Mouse (Mus musculus) v-Abl transformed pro-B cells (cell line): ENCODE results near the gene Secisbp2l.

Experiments used
- in situ Hi-C, 2 experiments: fragments of 400-800 bp; cut with MboI; formaldehyde crosslinking; loops; one replicate each; pipeline ENCODE4 v1.15.1; 2025; ENCODE audit not compliant: unreplicated experiment in 2 of 2

Secisbp2l gene

GRCm38 (mm10) chr2:125723408-125724085 is 59.1 kb downstream of the Secisbp2l start:
- in situ Hi-C loops = loop anchor here in 1 of 2 experiments (5.0 kb wide), 1 partner anchor 46 kb away; no protein-coding TSS in a partner anchor

GRCm38 (mm10) chr2:125723086-125723407 is 59.6 kb downstream of the Secisbp2l start:
- in situ Hi-C loops = loop anchor here in 1 of 2 experiments (5.0 kb wide), 1 partner anchor 46 kb away; no protein-coding TSS in a partner anchor

GRCm38 (mm10) chr2:125716599-125716998 is 66.1 kb downstream of the Secisbp2l start:
- in situ Hi-C loops = no loop called here

- in situ Hi-C loops = no loop called here
These were observed 76.2 kb downstream of the Secisbp2l start for GRCm38 (mm10) chr2:125706510-125706921.

- in situ Hi-C loops = no loop called here
These were observed 77.6 kb downstream of the Secisbp2l start for GRCm38 (mm10) chr2:125704907-125705631.

- in situ Hi-C loops = no loop called here
These were observed 79.8 kb downstream of the Secisbp2l start for GRCm38 (mm10) chr2:125702851-125703250.

- in situ Hi-C loops = no loop called here
These were observed 81.1 kb downstream of the Secisbp2l start for GRCm38 (mm10) chr2:125701606-125702005.

GRCm38 (mm10) chr2:125696219-125696618 is 86.5 kb downstream of the Secisbp2l start:
- in situ Hi-C loops = no loop called here

- in situ Hi-C loops = no loop called here
These were observed 87.9 kb downstream of the Secisbp2l start for GRCm38 (mm10) chr2:125694798-125695197.

GRCm38 (mm10) chr2:125692010-125692409 is 90.7 kb downstream of the Secisbp2l start:
- in situ Hi-C loops = no loop called here
